Mouse (Mus musculus) T-helper 2 cell (primary cell): Measurements from ENCODE around the gene Wwc2.

Experiments
- in situ Hi-C: fragments of 300-600 bp; cut with MboI, MseI; formaldehyde crosslinking; loops from one replicate; pipeline ENCODE4 v1.15.1; 2025; ENCODE audit warnings: high pct_unique_total_duplicates

Gene Wwc2

GRCm38 (mm10) chr8:47906142-47906541 is 84.6 kb downstream of the Wwc2 start:
- in situ Hi-C loops, result no loop called here

- in situ Hi-C loops, result no loop called here
These were observed 85.5 kb downstream of the Wwc2 start for GRCm38 (mm10) chr8:47905256-47905655.

GRCm38 (mm10) chr8:47904004-47904403 is 86.7 kb downstream of the Wwc2 start:
- in situ Hi-C loops, result no loop called here

GRCm38 (mm10) chr8:47902704-47903103 is 88.0 kb downstream of the Wwc2 start:
- in situ Hi-C loops, result no loop called here

- in situ Hi-C loops, result no loop called here
These were observed 90.4 kb downstream of the Wwc2 start for GRCm38 (mm10) chr8:47900361-47900760.

- in situ Hi-C loops, result no loop called here
These were observed 90.8 kb downstream of the Wwc2 start for GRCm38 (mm10) chr8:47899891-47900290.

- in situ Hi-C loops, result no loop called here
These were observed 98.3 kb downstream of the Wwc2 start for GRCm38 (mm10) chr8:47892419-47892818.

GRCm38 (mm10) chr8:47891641-47892040 is 99.1 kb downstream of the Wwc2 start:
- in situ Hi-C loops, result no loop called here

GRCm38 (mm10) chr8:47890814-47891210 is 99.9 kb downstream of the Wwc2 start:
- in situ Hi-C loops, result no loop called here

- in situ Hi-C loops, result no loop called here
These were observed 100.5 kb downstream of the Wwc2 start for GRCm38 (mm10) chr8:47889936-47890813.

- in situ Hi-C loops, result no loop called here
These were observed 101.7 kb downstream of the Wwc2 start for GRCm38 (mm10) chr8:47888841-47889570.

- in situ Hi-C loops, result no loop called here
These were observed 106.4 kb downstream of the Wwc2 start for GRCm38 (mm10) chr8:47884306-47884705.

GRCm38 (mm10) chr8:47883739-47884138 is 107.0 kb downstream of the Wwc2 start:
- in situ Hi-C loops, result no loop called here

- in situ Hi-C loops, result no loop called here
These were observed 112.2 kb downstream of the Wwc2 start for GRCm38 (mm10) chr8:47878516-47878915.

GRCm38 (mm10) chr8:47875865-47876264 is 114.9 kb downstream of the Wwc2 start:
- in situ Hi-C loops, result no loop called here

GRCm38 (mm10) chr8:47874497-47875178 is 116.1 kb downstream of the Wwc2 start:
- in situ Hi-C loops, result no loop called here

GRCm38 (mm10) chr8:47872361-47873107 is 118.2 kb downstream of the Wwc2 start:
- in situ Hi-C loops, result no loop called here

- in situ Hi-C loops, result loop anchor here (5.0 kb wide), 1 partner anchor 150 kb away; no protein-coding TSS in a partner anchor
These were observed 123.7 kb downstream of the Wwc2 start for GRCm38 (mm10) chr8:47867067-47867466.

GRCm38 (mm10) chr8:47866568-47866967 is 124.2 kb downstream of the Wwc2 start:
- in situ Hi-C loops, result loop anchor here (5.0 kb wide), 1 partner anchor 151 kb away; no protein-coding TSS in a partner anchor

GRCm38 (mm10) chr8:47859259-47859658 is 131.5 kb downstream of the Wwc2 start:
- in situ Hi-C loops, result no loop called here

GRCm38 (mm10) chr8:47853356-47853755 is 137.4 kb downstream of the Wwc2 start:
- in situ Hi-C loops, result no loop called here
